Mouse (Mus musculus) NIH3T3 (cell line): ENCODE data around the gene Ccdc60.
"Not testable (repeated sequence)": the region's sequence is repeated elsewhere in the genome, so short reads cannot be mapped to it uniquely, and the experiment has no call there.

ENCODE experiments used
- DNase-seq: peaks from one replicate; pipeline ENCODE4 v3.0.0-alpha.2; 2012; ENCODE audit warnings: low read depth

The Ccdc60 gene

DNA sequence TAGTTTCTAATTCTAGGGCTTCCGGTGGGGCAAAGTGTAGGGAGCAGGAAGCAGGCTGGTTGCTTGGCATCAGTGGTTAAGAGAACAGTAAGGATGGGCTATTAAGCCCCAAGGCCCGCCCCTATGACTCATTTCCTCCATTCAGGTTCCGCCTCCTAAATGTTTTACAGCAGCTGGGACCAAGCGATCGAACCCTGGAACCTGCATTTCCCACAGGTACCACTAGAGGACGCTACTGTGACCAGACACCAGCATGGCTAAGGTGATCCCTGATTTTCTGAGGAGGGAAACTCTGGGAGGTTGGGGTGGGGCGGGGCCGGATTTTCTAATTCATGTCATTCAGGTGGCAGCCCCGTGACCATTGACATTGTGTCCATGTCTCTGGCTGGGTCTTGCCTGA lies 96.1 kb downstream of the Ccdc60 start:
- DNase-seq: no peak

GRCm38 (mm10) chr5:116191596-116191995 lies 97.2 kb downstream of the Ccdc60 start:
- no peak for DNase-seq

DNA sequence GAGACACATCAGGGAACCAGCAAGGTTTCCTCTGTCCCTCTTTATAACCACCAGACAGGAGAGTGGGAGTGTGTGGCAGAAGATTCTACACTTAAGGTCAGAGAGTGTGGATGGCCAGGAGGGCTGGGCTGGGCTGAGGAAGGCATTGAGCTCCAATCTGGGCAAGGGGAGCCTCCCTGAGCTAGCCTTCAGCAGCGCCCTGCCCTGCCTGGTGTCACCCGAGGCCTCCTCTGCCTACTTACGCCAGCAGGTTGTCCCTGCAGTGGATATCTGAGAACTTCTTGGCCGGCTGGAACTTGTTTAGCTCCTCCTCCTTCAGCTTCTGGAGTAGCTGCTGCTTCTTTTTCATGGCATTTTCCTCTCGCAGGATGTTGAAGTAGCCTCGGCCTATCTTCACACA lies 99.0 kb downstream of the Ccdc60 start:
- DNase-seq: no peak

DNA sequence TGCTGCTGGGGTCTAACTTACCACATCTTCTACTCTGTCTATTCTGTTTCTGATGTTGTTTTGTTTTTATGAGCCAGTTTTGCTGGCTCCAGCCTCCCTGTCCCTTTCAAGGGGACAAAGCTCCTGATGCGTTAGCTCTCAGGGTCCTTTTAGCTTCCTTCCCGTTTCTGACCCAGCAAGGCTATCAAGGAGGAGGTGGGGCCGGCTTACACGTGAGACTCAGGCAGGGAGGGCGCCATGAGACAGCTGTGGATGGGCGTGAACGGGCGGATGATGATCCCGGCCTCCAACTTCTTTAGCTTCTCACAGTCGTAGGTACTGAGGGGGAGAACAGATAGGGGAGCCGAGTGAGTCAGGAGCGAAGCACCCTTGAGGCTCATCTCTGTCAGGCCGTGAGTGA lies 108.2 kb downstream of the Ccdc60 start:
- DNase-seq: no peak

DNA sequence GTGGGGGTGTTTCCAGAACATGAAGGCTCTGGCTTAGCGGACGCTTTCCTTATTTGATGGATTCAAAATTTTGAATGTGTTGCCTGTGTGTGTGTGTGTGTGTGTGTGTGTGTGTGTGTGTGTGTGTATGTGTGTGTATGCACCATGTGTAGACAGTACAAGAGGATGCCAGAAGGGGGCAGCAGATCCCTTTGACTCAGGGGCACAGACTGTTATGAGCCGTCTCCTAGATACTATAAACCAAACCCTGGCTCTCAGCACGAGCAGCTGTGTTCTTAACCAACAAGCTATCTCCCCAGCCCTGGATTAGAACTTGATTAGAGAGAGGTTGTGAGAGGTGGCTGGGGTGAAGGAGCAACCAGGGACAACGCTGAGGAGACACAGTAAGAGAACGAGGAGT lies 117.1 kb downstream of the Ccdc60 start:
- DNase-seq: no peak

- no peak for DNase-seq
Measured at GRCm38 (mm10) chr5:116166965-116167364, 121.8 kb downstream of the Ccdc60 start.

DNA sequence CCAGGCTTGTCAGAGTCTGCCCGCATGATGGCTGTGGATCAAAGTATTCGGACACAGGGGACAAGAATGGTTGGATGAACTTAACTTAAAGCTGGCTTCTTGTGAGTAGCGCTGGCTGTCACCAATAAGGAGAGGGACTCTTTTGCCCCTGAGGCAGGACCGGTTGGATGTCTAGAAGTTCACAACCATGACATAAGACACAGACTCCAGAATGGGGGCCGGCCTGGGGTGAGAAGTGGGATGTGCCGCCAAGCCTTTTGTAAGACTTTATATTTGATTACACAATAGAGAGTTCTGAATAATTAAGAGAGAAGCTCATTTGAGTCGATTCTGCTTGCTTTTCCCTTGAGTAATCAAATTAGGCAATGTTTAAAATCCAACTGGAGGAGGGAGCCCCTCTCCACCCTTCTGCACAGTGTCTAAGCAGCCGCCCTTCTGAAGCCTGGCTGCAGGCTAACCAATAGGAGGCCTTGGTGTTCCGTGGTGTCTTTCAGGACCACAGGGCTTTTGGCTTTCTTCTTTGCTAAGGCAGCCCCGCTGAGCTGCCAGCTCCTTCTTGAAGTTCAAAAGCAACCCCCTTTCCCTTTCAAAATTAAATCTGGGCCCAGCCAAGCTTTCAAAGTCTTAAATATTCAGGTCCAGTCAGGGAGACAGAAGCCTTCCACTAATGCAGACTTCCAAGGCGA lies 123.4 kb downstream of the Ccdc60 start:
- no peak for DNase-seq

- peak; percentile 8 for DNase-seq
Measured at GRCm38 (mm10) chr5:116154811-116155210, 134.0 kb downstream of the Ccdc60 start.

DNA sequence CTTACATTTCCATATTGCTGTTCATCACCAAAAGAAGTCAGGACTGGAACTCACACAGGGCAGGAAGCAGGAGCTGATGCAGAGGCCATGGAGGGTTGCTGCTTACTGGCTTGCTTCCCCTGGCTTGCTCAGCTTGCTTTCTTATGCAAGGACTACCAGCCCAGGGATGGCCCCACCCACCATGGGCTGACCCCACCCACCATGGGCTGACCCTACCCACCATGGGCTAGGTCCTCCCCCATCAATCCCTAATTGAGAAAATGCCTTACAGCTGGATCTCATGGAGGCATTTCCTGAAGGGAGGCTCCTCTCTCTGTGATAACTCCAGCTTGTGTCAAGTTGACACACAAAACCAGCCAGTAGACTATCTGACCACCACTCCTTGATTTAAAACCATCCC lies 142.3 kb downstream of the Ccdc60 start:
- DNase-seq: not testable (repeated sequence)

DNA sequence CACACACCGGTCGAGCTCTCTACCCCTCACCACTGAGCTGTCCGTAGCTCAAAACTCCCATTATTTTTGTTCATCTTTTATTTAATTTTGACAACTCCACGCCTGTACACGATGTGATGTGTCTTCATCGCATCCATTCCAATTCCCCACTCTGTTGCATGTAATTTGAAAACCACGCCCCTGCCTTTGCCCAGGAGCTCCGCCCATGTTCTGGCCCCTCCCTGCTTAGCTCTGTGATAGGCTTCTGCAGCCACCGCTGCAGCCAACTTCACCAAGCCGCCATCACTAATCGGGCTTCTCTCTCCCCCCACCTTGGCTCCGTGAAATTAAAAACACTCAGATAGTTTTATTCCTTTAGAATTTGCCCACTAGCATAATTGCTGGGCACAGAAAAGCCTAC lies 144.1 kb downstream of the Ccdc60 start:
- DNase-seq: no peak

DNA sequence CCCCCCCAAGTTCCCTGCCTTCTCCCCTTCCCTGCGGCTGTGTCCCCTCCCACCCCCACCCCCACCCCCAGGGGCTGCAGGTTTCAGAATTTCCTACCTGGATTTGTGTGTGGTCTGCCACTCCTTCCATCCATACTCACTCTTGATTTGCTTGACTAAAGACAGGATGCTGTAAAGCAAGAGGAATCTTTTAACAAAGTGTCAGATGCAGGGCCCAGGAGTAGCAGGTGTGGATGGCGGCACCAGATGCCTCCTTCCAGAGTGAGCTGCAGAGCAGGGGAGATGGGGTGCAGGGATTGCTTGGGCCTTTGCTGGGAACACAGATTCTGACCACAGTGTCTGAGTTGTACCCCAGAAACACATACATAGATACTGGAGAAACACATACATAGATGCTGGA lies 148.1 kb downstream of the Ccdc60 start:
- no peak for DNase-seq

GRCm38 (mm10) chr5:116123344-116123743 lies 165.4 kb downstream of the Ccdc60 start:
- peak; percentile 93 for DNase-seq

DNA sequence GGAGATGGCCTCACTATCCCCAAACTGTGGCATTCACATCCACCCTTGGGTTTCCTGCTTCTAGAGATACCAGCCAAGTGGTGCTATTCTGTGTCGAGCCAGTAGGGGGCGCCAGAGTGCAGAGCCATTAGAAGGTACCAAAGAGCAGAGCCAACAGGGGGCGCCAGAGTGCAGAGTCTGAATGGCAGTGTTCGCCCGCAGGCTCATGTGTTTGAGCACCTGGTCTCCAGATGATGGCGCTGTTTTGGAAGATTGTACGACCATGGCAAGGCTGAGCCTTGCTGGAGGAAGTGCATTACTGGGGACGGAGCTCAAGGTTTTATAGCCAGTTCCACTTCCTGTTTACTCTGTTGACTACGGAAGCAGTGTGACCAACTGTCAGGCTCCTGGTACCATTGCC lies 172.2 kb downstream of the Ccdc60 start:
- DNase-seq: peak; percentile 52

DNA sequence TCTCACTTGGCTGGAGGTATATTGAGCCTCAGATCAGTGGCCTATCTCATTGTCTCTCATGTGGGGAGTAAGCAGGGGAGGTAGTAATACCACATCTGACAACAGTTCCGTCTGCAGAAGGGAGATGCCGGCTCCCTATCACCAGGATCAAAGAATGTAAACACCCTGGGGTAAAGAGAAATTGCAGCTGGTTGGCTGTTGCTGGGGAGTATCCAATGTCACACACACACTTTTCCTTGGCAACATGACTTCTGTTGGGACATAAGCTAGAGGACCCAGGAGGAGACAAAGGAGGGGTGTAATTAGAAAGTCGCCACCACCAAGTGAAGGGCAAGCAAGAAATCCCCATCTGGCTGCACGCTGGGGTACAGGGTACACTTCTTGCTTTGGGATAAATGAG lies 172.7 kb downstream of the Ccdc60 start:
- DNase-seq: no peak

DNA sequence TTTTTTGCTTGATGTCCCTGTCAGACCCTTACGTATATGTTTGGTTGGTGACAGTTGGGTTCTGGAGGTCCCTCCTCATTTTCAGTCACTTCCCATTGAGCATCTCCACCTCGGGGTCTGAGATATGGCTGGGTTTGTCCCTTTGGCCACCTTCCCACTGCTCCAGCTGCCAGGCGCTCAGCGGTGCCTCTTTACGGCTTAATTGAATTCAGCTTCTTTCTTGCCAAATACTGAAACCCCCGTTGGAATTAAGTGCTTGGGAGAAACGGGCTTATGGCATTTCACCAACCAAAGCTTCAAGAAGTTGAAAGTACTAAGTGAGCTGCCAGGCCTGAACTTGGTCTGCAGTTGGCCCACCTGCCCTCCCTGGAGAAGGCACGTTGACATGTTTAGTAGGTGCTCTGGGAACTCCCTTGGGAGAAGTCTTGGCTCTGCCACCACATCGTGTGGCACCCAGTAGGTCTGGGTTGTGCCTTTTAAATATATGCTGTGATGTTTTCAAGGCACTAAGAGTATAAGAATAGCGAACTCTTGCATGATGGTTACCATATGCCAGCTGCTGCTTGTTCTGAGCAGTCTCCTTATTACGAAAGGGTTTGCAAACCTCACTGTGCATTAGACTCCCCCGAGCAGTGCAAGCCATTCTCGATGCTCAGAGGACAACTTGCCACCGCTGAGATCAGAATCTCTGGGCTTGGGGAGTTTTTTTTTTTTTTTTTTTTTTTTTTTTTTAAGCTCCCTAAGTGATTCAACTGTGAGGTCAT lies 173.5 kb downstream of the Ccdc60 start:
- no peak for DNase-seq

GRCm38 (mm10) chr5:116108651-116109050 lies 180.1 kb downstream of the Ccdc60 start:
- no peak for DNase-seq

- no peak for DNase-seq
Measured at GRCm38 (mm10) chr5:116084231-116084630, 204.6 kb downstream of the Ccdc60 start.

DNA sequence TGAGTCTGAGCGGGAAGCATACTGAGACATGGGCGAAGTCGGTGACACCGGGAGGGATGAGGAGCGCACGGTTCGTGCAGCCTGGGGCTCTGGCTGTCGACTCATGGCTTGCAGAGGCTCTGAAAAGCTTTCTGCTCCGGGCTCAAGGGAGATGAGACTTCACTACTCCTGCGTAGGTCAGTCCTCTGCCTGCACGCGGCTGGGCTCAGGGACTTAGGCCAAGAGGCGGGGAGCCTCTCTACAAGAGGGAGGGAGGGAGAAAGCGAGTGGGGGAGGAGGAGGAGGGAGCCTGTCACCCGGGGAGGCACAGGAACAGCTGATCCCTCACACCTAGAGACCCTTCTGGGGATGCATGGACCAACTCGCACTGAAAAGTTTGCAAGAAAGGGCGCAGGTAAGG lies 205.7 kb downstream of the Ccdc60 start, which contains the start of gene Tmem233:
Gene Tmem233, minus strand, starts transcription at position 164 of the 400 bp plus-strand sequence.
- DNase-seq: no peak

GRCm38 (mm10) chr5:116082241-116082900 lies 206.4 kb downstream of the Ccdc60 start:
- no peak for DNase-seq

DNA sequence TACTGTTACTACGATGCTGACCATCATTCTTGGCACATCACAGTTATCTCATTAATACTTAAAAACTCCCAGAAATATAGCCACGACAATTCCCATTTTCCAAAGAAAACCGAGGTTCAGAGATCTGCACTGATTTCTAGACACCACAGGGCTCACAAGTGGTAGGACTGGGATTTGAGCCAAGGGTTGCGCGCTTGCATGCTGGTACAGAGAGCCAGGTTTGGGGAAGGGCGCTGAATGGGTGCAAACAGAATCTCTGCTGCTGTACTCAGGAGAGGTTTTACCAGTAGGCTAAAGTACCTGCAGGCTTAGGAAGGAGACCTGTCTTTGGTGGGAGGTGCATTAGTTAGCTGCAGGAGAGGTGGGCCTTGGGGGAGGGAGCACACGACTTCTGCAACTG lies 207.2 kb downstream of the Ccdc60 start:
- DNase-seq: no peak

GRCm38 (mm10) chr5:116080736-116081135 lies 208.0 kb downstream of the Ccdc60 start:
- no peak for DNase-seq
